Comparison of ENCODE assay signal across 26 mouse cellular contexts in genomic region chr11:22759783-22760182, GRCm38 (mm10).
"Had no signal": no experiment of that assay in that cellular context is flagged by ENCODE, and none has a peak within 500 bp of the region (broad histone marks: within the 10 kb centered on the region; RNA-seq: fewer than 3 reads in every experiment).

No protein-coding gene starts in this region.

- H3K4me2 ChIP-seq: heart, embryonic 12.5 days; hindbrain, embryonic 12.5 days; hindbrain, embryonic 14.5 days; intestine, embryonic 15.5 days; limb, embryonic 12.5 days; liver, embryonic 11.5 days had no signal

- H3K9ac ChIP-seq: heart, embryonic 12.5 days; hindbrain, embryonic 12.5 days; hindbrain, embryonic 14.5 days; intestine, embryonic 15.5 days; limb, embryonic 12.5 days had no signal

- H3K9me3 ChIP-seq: heart, embryonic 10.5 days; heart, embryonic 12.5 days; hindbrain, embryonic 10.5 days; hindbrain, embryonic 12.5 days; intestine, embryonic 15.5 days; limb, embryonic 10.5 days; limb, embryonic 12.5 days had no signal

- DNase-seq: gastrocnemius, adult 2 months; gastrocnemius, postnatal 10 days; gastrocnemius, postnatal 25 days; heart, adult 2 months; heart, postnatal 10 days; heart, postnatal 4 days; kidney, adult 18-20 months; kidney, adult 8-10 months; kidney, postnatal 25 days; kidney, postnatal 4 days; liver had no signal

- H3K4me1 ChIP-seq: heart, embryonic 10.5 days; hindbrain, embryonic 10.5 days; hindbrain, embryonic 12.5 days; intestine, embryonic 15.5 days; limb, embryonic 10.5 days; limb, embryonic 12.5 days had no signal

- ATAC-seq: hindbrain, embryonic 16.5 days; inflammation-experienced regulatory T-cells, adult 6 months; intestine, embryonic 15.5 days; intestine, postnatal 0 days had no signal

- H3K36me3 ChIP-seq: heart, embryonic 10.5 days; heart, embryonic 12.5 days; hindbrain, embryonic 10.5 days; hindbrain, embryonic 12.5 days; intestine, embryonic 15.5 days; limb, embryonic 10.5 days; limb, embryonic 12.5 days had no signal

- H3K4me3 ChIP-seq: gastrocnemius, adult 2 months; heart, adult 2 months; heart, embryonic 10.5 days; heart, embryonic 12.5 days; hindbrain, embryonic 10.5 days; hindbrain, embryonic 12.5 days; intestine, embryonic 15.5 days; layer of hippocampus, adult 2 months; left cerebral cortex, adult 2 months; limb, embryonic 10.5 days; limb, embryonic 12.5 days had no signal

- H3K27me3 ChIP-seq: heart, embryonic 12.5 days; hindbrain, embryonic 12.5 days; intestine, embryonic 15.5 days; limb, embryonic 12.5 days had no signal

- H3K27ac ChIP-seq: gastrocnemius, adult 2 months; heart, adult 2 months; heart, embryonic 10.5 days; hindbrain, embryonic 10.5 days; hindbrain, embryonic 12.5 days; hindbrain, embryonic 14.5 days; intestine, embryonic 15.5 days; kidney, postnatal 0 days; layer of hippocampus, adult 2 months; left cerebral cortex, adult 2 months; limb, embryonic 10.5 days; limb, embryonic 12.5 days had no signal
